Mouse (Mus musculus) cerebellum, adult 9-11 months (tissue): Measurements from ENCODE around the gene Gm11032.
A peak's percentile ranks its signal among the peaks of the same experiment; 100 is the strongest.
"Not testable (repeated sequence)": the region's sequence is repeated elsewhere in the genome, so short reads cannot be mapped to it uniquely, and the experiment has no call there.

Source experiments
- DNase-seq: peaks from one replicate; pipeline ENCODE4 v3.0.0; 2022

Gm11032 gene

GRCm38 (mm10) chr11:4627636-4628035 lies 7.8 kb downstream of the Gm11032 start:
- no peak for DNase-seq

- no peak for DNase-seq
Measured at GRCm38 (mm10) chr11:4629861-4630280, 10.0 kb downstream of the Gm11032 start.

GRCm38 (mm10) chr11:4633420-4633819 lies 13.6 kb downstream of the Gm11032 start:
- DNase-seq = no peak

GRCm38 (mm10) chr11:4634395-4634794 lies 14.5 kb downstream of the Gm11032 start:
- no peak for DNase-seq

GRCm38 (mm10) chr11:4636782-4637342 lies 17.0 kb downstream of the Gm11032 start:
- DNase-seq = no peak

- DNase-seq = peak; percentile 84
Measured at GRCm38 (mm10) chr11:4637534-4638234, 17.8 kb downstream of the Gm11032 start, which contains the start of gene Ascc2. Gene Ascc2 (plus strand): TSS chr11:4637747.

- no peak for DNase-seq
Measured at GRCm38 (mm10) chr11:4638261-4638660, 18.4 kb downstream of the Gm11032 start.

GRCm38 (mm10) chr11:4641185-4641584 lies 21.3 kb downstream of the Gm11032 start:
- DNase-seq = no peak

GRCm38 (mm10) chr11:4643722-4644121 lies 23.9 kb downstream of the Gm11032 start:
- no peak for DNase-seq

GRCm38 (mm10) chr11:4645180-4645579 lies 25.3 kb downstream of the Gm11032 start:
- not testable (repeated sequence) for DNase-seq

- DNase-seq = no peak
Measured at GRCm38 (mm10) chr11:4646409-4646808, 26.5 kb downstream of the Gm11032 start.

- no peak for DNase-seq
Measured at GRCm38 (mm10) chr11:4659818-4660217, 40.0 kb downstream of the Gm11032 start.

- no peak for DNase-seq
Measured at GRCm38 (mm10) chr11:4660309-4661025, 40.6 kb downstream of the Gm11032 start.

- no peak for DNase-seq
Measured at GRCm38 (mm10) chr11:4661324-4661723, 41.5 kb downstream of the Gm11032 start.

- DNase-seq = peak; percentile 71
Measured at GRCm38 (mm10) chr11:4661871-4662495, 42.1 kb downstream of the Gm11032 start.

- DNase-seq = no peak
Measured at GRCm38 (mm10) chr11:4662496-4662878, 42.6 kb downstream of the Gm11032 start.
